Mouse (Mus musculus) lung, postnatal 0 days (tissue): ENCODE results near the gene B3gntl1.

Experiments
- CTCF ChIP-seq: IDR thresholded peaks from 2 replicates; pipeline ENCODE4 v1.5.1; 2016; ENCODE audit warnings: antibody characterized with exemption, mild to moderate bottlenecking
- EP300 ChIP-seq: IDR thresholded peaks from 2 replicates; pipeline ENCODE4 v1.6.1; 2016; ENCODE audit warnings: antibody characterized with exemption, mild to moderate bottlenecking, control low read depth

GRCm38 (mm10) chr11:121641501-121642145 lies 31.3 kb downstream of the B3gntl1 start:
- TF ChIP-seq EP300 (no peak), CTCF (no peak)
